ENCODE assay signal across 8 mouse cellular contexts in the genomic region with DNA sequence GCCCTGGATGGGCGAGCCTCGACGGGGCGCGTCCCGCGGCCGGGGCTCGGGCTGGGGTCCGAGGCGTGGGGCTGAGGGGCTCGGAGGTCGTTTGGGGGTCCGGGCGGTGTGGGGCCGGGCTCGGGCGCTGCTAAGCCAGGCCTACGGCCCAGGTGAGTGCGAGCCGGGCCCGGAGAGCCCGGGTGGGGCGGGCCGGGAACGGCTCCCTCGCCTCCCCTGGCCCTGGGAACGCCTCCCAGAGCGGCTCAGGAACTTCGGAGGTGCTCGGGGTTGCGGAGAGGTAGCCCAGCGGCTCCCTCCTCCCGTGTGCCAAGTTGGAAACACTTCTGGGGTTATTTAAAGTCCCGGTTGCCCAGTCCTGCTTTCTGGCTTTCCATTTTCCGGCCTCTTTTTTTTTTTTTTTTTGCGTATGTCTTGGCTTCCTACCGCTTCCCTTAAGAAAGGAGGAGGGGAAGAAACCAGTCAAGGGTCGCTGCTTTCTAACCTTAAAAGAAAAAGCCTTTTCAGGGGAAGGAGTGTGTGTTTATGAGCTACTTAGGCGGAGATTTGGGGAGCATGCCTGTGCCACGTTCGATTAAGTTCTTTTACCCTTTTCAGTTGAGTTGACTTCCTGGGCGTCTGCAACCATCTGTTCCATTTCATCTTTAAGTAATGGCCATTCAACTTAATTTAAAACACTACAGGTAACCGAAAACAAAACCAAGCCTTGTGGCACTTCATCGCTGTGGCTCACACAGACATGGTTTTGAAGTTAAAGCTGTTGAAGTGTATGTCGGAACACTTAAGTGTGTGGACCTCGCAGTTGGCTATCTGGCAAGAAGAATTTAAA. TPM values are rescaled to one million over a fixed set of nuclear protein-coding genes. Genes with fewer than 3 reads are reported as not detected.
A peak's percentile ranks its signal among the peaks of the same experiment; 100 is the strongest.
DNase-seq lines count a peak whose midpoint lies in the region; ATAC-seq and TF ChIP-seq lines count a peak whose summit lies in the region.

No protein-coding gene starts in this region.

- H3K36me3 ChIP-seq in heart, embryonic 13.5 days: peaks cover 23% of the 10 kb centered on the region
- peaks cover 36% of the 10 kb centered on the region for H3K36me3 ChIP-seq in G1E (replicated peaks)
- peaks cover 20% of the 10 kb centered on the region for H3K36me3 ChIP-seq in forebrain, embryonic 14.5 days (ENCODE audit: control insufficient read depth, insufficient read depth, low read length)
- peaks cover 12% of the 10 kb centered on the region; the same call in 1 of the 2 replicates for H3K36me3 ChIP-seq in liver, embryonic 11.5 days (ENCODE audit: control insufficient read depth, insufficient read depth, low read length)
- H3K36me3 ChIP-seq in stomach, embryonic 16.5 days (ENCODE audit: control insufficient read depth, insufficient read depth, low read length): no peaks in the 10 kb centered on the region; the same call in 1 of the 2 replicates

- no peaks in the 10 kb centered on the region for H3K27me3 ChIP-seq in heart, embryonic 13.5 days (replicated peaks)
- H3K27me3 ChIP-seq in G1E (ENCODE audit: insufficient read depth, low read length): no peaks in the 10 kb centered on the region
- H3K27me3 ChIP-seq in forebrain, embryonic 14.5 days (replicated peaks; ENCODE audit: control insufficient read depth, insufficient read depth, low read length): no peaks in the 10 kb centered on the region
- H3K27me3 ChIP-seq in liver, embryonic 11.5 days (replicated peaks; ENCODE audit: control insufficient read depth, insufficient read depth, low read length): no peaks in the 10 kb centered on the region
- no peaks in the 10 kb centered on the region for H3K27me3 ChIP-seq in stomach, embryonic 16.5 days (ENCODE audit: control insufficient read depth, insufficient read depth, low read length)

- no peak for TF ChIP-seq CTCF in G1E (IDR thresholded peaks at IDR 0.05; ENCODE audit: low read depth, low read length)

- no peaks in the 10 kb centered on the region for H3K9me3 ChIP-seq in heart, embryonic 13.5 days
- no peaks in the 10 kb centered on the region for H3K9me3 ChIP-seq in G1E (replicated peaks)
- no peaks in the 10 kb centered on the region for H3K9me3 ChIP-seq in forebrain, embryonic 14.5 days (replicated peaks; ENCODE audit: control insufficient read depth, low read length)
- H3K9me3 ChIP-seq in liver, embryonic 11.5 days (ENCODE audit: control insufficient read depth, low read length): no peaks in the 10 kb centered on the region
- no peaks in the 10 kb centered on the region for H3K9me3 ChIP-seq in stomach, embryonic 16.5 days (replicated peaks; ENCODE audit: control insufficient read depth, low read length)

- peaks cover 24% of the 10 kb centered on the region for H3K4me1 ChIP-seq in heart, embryonic 13.5 days
- H3K4me1 ChIP-seq in G1E (ENCODE audit: insufficient read depth, low read depth, low read length): peaks cover 59% of the 10 kb centered on the region
- peaks cover 12% of the 10 kb centered on the region for H3K4me1 ChIP-seq in forebrain, embryonic 14.5 days (ENCODE audit: control insufficient read depth, insufficient read depth, low read length)
- H3K4me1 ChIP-seq in liver, embryonic 11.5 days (replicated peaks; ENCODE audit: control insufficient read depth, insufficient read depth, low read length): peaks cover 24% of the 10 kb centered on the region
- H3K4me1 ChIP-seq in stomach, embryonic 16.5 days (ENCODE audit: control insufficient read depth, insufficient read depth, low read length): peaks cover 16% of the 10 kb centered on the region

- ATAC-seq in heart, embryonic 13.5 days (ENCODE audit: extremely low read depth, insufficient number of reproducible peaks, low FRiP score, low TSS enrichment): no peak
- ATAC-seq in G1E (ENCODE audit: extremely low read depth, insufficient number of reproducible peaks, low FRiP score, poor library complexity, severe bottlenecking): no peak
- peak; percentile 6 for ATAC-seq in forebrain, embryonic 14.5 days
- ATAC-seq in liver, embryonic 11.5 days (replicated peaks; ENCODE audit: low FRiP score): peak; percentile 32
- peak; percentile 29; the same call in 1 of the 2 replicates for ATAC-seq in stomach, embryonic 16.5 days (ENCODE audit: insufficient read depth, low FRiP score)

- peak overlapping the region; percentile 96 for H3K4me2 ChIP-seq in heart, embryonic 13.5 days
- peak overlapping the region; percentile 89 for H3K4me2 ChIP-seq in forebrain, embryonic 14.5 days (ENCODE audit: low read length)
- peak overlapping the region; percentile 94 for H3K4me2 ChIP-seq in liver, embryonic 11.5 days
- peak overlapping the region; percentile 70 for H3K4me2 ChIP-seq in stomach, embryonic 16.5 days (ENCODE audit: low read depth, low read length)

- H3K4me3 ChIP-seq in heart, embryonic 13.5 days: peak overlapping the region; percentile 96
- peak overlapping the region; percentile 82 for H3K4me3 ChIP-seq in G1E (ENCODE audit: low read depth, low read length)
- peak overlapping the region; percentile 92 for H3K4me3 ChIP-seq in forebrain, embryonic 14.5 days (ENCODE audit: low read depth, low read length)
- H3K4me3 ChIP-seq in liver, embryonic 11.5 days (ENCODE audit: low read depth, low read length): peak overlapping the region; percentile 94
- peak overlapping the region; percentile 79 for H3K4me3 ChIP-seq in stomach, embryonic 16.5 days (replicated peaks; ENCODE audit: low read length)

- no peak for DNase-seq in heart, postnatal 25 days (ENCODE audit: low spot score)
- peak; percentile 43 for DNase-seq in G1E (ENCODE audit: low spot score)
- DNase-seq in forebrain, embryonic 14.5 days (ENCODE audit: low spot score): no peak
- DNase-seq in liver, embryonic 11.5 days (ENCODE audit: low spot score): no peak
- DNase-seq in adrenal gland, adult 8-10 months: no peak
- DNase-seq in gastrocnemius, postnatal 10 days: no peak

- WGBS in heart, embryonic 13.5 days: 2% methylated on average over 44 of the region's 47 CpGs
- WGBS in forebrain, embryonic 14.5 days: 9% methylated on average over 23 of the region's 47 CpGs
- WGBS in liver, embryonic 11.5 days: 3% methylated on average over 45 of the region's 47 CpGs
- 4% methylated on average over 30 of the region's 47 CpGs for WGBS in stomach, embryonic 16.5 days

- H3K9ac ChIP-seq in heart, embryonic 13.5 days: peak overlapping the region; percentile 97
- H3K9ac ChIP-seq in forebrain, embryonic 14.5 days (ENCODE audit: low read length): peak overlapping the region; percentile 89
- peak overlapping the region; percentile 91 for H3K9ac ChIP-seq in liver, embryonic 11.5 days (ENCODE audit: low read depth, low read length)
- H3K9ac ChIP-seq in stomach, embryonic 16.5 days (ENCODE audit: low read length): peak overlapping the region; percentile 96

- H3K27ac ChIP-seq in heart, embryonic 13.5 days (replicated peaks): peak overlapping the region; percentile 93
- peak overlapping the region; percentile 63 for H3K27ac ChIP-seq in forebrain, embryonic 14.5 days (ENCODE audit: low read depth, low read length)
- H3K27ac ChIP-seq in liver, embryonic 11.5 days (ENCODE audit: low read depth, low read length): peak overlapping the region; percentile 93
- H3K27ac ChIP-seq in stomach, embryonic 16.5 days (ENCODE audit: low read length): peak overlapping the region; percentile 80

- intact Hi-C loops in heart, postnatal 25 days (cut with DNase I): loop anchor here (5.0 to 10.0 kb wide), 2 partner anchors 106 to 134 kb away; a partner anchor contains a TSS

RNA-seq across cellular contexts. Expression of a gene that starts 0.8 kb away (rescaled TPM):
- 18.0 and 19.6 TPM in 2 replicates for polyA plus RNA-seq in heart, embryonic 13.5 days (2015; fragmentation: Nextera tagmentation; extraction: Ambion mirVana)
- 10 to 100 TPM; 42.9 to 45.7 TPM for total RNA-seq in heart, postnatal 25 days (2021)
- 143 and 157 TPM in 2 replicates for total RNA-seq in G1E (2014; fragmentation: Nextera tagmentation)
- total RNA-seq in G1E (2017): 74.2 and 80.8 TPM in 2 replicates
- polyA plus RNA-seq in G1E (2012): 85.6 and 91.6 TPM in 2 replicates
- polyA plus RNA-seq in forebrain, embryonic 14.5 days (2014; fragmentation: Nextera tagmentation; extraction: Ambion mirVana): 16.2 and 17.3 TPM in 2 replicates
- 35.0 and 40.1 TPM in 2 replicates for polyA plus RNA-seq in liver, embryonic 11.5 days (2014; fragmentation: Nextera tagmentation; extraction: Ambion mirVana)
- polyA plus RNA-seq in stomach, embryonic 16.5 days (2015; fragmentation: Nextera tagmentation; extraction: Ambion mirVana): 22.8 and 26.5 TPM in 2 replicates
- 10 to 100 TPM; 44.4 to 53.0 (median 48.8) TPM for total RNA-seq in adrenal gland, adult 8-10 months (2022)
- total RNA-seq in gastrocnemius, postnatal 10 days (2021): 10 to 100 TPM; 38.6 to 41.0 TPM

RNA-seq across cellular contexts. Expression of a gene that starts 0.9 kb away (rescaled TPM):
- 107 and 115 TPM in 2 replicates for polyA plus RNA-seq in heart, embryonic 13.5 days (2015; fragmentation: Nextera tagmentation; extraction: Ambion mirVana)
- 10 to 100 TPM; 52.6 to 57.2 TPM for total RNA-seq in heart, postnatal 25 days (2021)
- 107 and 115 TPM in 2 replicates for total RNA-seq in G1E (2014; fragmentation: Nextera tagmentation)
- total RNA-seq in G1E (2017): 111 and 120 TPM in 2 replicates
- polyA plus RNA-seq in G1E (2012): 5.1 and 6.9 TPM in 2 replicates
- polyA plus RNA-seq in forebrain, embryonic 14.5 days (2014; fragmentation: Nextera tagmentation; extraction: Ambion mirVana): 154 and 162 TPM in 2 replicates
- 105 and 110 TPM in 2 replicates for polyA plus RNA-seq in liver, embryonic 11.5 days (2014; fragmentation: Nextera tagmentation; extraction: Ambion mirVana)
- 125 and 137 TPM in 2 replicates for polyA plus RNA-seq in stomach, embryonic 16.5 days (2015; fragmentation: Nextera tagmentation; extraction: Ambion mirVana)
- 10 to 100 TPM; 74.0 to 87.7 (median 83.5) TPM for total RNA-seq in adrenal gland, adult 8-10 months (2022)
- 10 to 100 TPM; 42.1 to 44.9 TPM for total RNA-seq in gastrocnemius, postnatal 10 days (2021)

RNA-seq across cellular contexts. Expression of a gene that starts 41.0 kb away (rescaled TPM):
- not detected in 2 replicates for polyA plus RNA-seq in heart, embryonic 13.5 days (2015; fragmentation: Nextera tagmentation; extraction: Ambion mirVana)
- not detected for total RNA-seq in heart, postnatal 25 days (2021)
- total RNA-seq in G1E (2014; fragmentation: Nextera tagmentation) (not detected in 2 replicates), G1E (2017) (not detected in 2 replicates)
- not detected in 2 replicates for polyA plus RNA-seq in G1E (2012)
- polyA plus RNA-seq in forebrain, embryonic 14.5 days (2014; fragmentation: Nextera tagmentation; extraction: Ambion mirVana): not detected in 2 replicates
- not detected in 2 replicates for polyA plus RNA-seq in liver, embryonic 11.5 days (2014; fragmentation: Nextera tagmentation; extraction: Ambion mirVana)
- not detected in 2 replicates for polyA plus RNA-seq in stomach, embryonic 16.5 days (2015; fragmentation: Nextera tagmentation; extraction: Ambion mirVana)
- total RNA-seq in adrenal gland, adult 8-10 months (2022): not detected
- not detected for total RNA-seq in gastrocnemius, postnatal 10 days (2021)

Comparison
In these comparisons a context has a peak if more than half of its experiments do, and no peak if none do; other contexts are left out.
1. ATAC-seq: peak in forebrain, embryonic 14.5 days (single experiment), liver, embryonic 11.5 days (single experiment) and stomach, embryonic 16.5 days (single experiment); none in heart, embryonic 13.5 days (single experiment) and G1E (single experiment).
2. RNA of a gene that starts 0.9 kb away (polyA plus RNA-seq): 154 to 162 TPM in forebrain, embryonic 14.5 days, 125 to 137 TPM in stomach, embryonic 16.5 days, 107 to 115 TPM in heart, embryonic 13.5 days and 105 to 110 TPM in liver, embryonic 11.5 days; 5.1 to 6.9 TPM in G1E; every median in the first group is over 10 times any median in the second.
3. Peak in every context shown above with its lines, with median percentiles within 50 percentile points of each other: H3K27ac ChIP-seq, H3K4me2 ChIP-seq, H3K4me3 ChIP-seq and H3K9ac ChIP-seq.